Mouse (Mus musculus): ENCODE data around the gene Eno3. TPM values are rescaled to one million over a fixed set of nuclear protein-coding genes. Genes with fewer than 3 reads are reported as not detected.

Eno3 gene
- polyA plus RNA-seq, 1 experiment, result 15.3 TPM

DNA sequence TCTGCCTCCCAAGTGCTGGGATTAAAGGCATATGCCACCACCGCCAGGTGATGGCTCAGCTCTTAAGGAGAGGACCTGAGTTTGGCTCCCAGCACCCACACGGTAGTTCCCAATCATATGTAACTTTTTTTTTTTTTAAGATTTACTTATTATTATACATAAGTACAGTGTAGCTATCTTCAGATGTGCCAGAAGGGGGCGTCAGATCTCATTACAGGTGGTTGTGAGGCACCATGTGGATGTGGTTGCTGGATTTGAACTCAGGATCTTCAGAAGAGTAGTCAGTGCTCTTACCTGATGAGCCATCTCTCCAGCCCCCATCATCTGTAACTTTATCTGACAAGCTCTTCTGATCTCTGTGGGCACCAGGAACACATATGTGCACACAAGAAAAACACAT is 40.4 kb downstream of the Eno3 start:
- 77% methylated on average over 3 of the region's 3 CpGs for WGBS

DNA sequence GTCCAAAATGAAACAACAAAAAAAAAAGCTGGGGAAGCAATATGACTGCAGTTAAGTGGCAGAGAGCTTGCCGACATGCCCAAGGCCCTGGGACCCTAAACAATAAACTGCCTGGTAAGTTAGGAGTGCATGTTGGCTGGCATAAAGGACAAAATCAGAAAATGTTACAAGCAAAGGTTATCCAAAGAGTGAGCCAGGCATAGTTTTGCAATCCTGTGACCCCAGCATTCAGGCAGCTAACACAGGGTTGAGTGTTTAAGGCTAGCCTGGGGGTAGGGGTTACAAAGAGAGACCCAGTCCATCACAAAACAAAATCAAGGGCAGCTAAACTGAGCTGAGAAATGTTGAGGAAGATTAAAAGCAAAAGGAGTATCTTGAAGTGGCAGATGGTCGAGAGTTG is 42.0 kb downstream of the Eno3 start:
- Histone ChIP-seq H3K4me3 (ENCODE audit: extremely low read depth, insufficient read depth, insufficient read length) (no peak overlapping the region), H3K36me3 (ENCODE audit: control insufficient read depth, insufficient read depth, low read length) (0 out of 2 replicates have a peak, but pooled peaks cover 3% of the 10 kb centered on the region), H3K27ac (ENCODE audit: insufficient read depth, low read length) (no peak overlapping the region), H3K4me1 (ENCODE audit: control insufficient read depth, insufficient read depth, insufficient read length) (peaks cover 8% of the 10 kb centered on the region; the same call in 1 of the 2 replicates), H3K27me3 (ENCODE audit: control insufficient read depth, insufficient read depth, low read length) (no peaks in the 10 kb centered on the region)
- DNase-seq (ENCODE audit: low read depth in 1 of 2, low spot score in 2 of 2), result no peak
- 89% methylated on average over 2 of the region's 2 CpGs for WGBS
- TF ChIP-seq CTCF (IDR thresholded peaks at IDR 0.05; ENCODE audit: extremely low read depth, insufficient read depth, insufficient read length, insufficient replicate concordance), result no peak
- TF ChIP-seq POLR2A (IDR thresholded peaks at IDR 0.05; ENCODE audit: low read depth, low read length), result no peak

More for the DNA sequence above, 40.4 kb downstream of the Eno3 start:
- DNase-seq (ENCODE audit: low read depth in 1 of 2, low spot score in 2 of 2), result no peak
- Histone ChIP-seq H3K4me1 (ENCODE audit: control insufficient read depth, insufficient read depth, insufficient read length) (peaks cover 8% of the 10 kb centered on the region; the same call in 1 of the 2 replicates), H3K27ac (ENCODE audit: insufficient read depth, low read length) (no peak overlapping the region), H3K4me3 (ENCODE audit: extremely low read depth, insufficient read depth, insufficient read length) (no peak overlapping the region), H3K36me3 (ENCODE audit: control insufficient read depth, insufficient read depth, low read length) (no peaks in the 10 kb centered on the region), H3K27me3 (ENCODE audit: control insufficient read depth, insufficient read depth, low read length) (no peaks in the 10 kb centered on the region)
- no peak for TF ChIP-seq POLR2A (IDR thresholded peaks at IDR 0.05; ENCODE audit: low read depth, low read length)

DNA sequence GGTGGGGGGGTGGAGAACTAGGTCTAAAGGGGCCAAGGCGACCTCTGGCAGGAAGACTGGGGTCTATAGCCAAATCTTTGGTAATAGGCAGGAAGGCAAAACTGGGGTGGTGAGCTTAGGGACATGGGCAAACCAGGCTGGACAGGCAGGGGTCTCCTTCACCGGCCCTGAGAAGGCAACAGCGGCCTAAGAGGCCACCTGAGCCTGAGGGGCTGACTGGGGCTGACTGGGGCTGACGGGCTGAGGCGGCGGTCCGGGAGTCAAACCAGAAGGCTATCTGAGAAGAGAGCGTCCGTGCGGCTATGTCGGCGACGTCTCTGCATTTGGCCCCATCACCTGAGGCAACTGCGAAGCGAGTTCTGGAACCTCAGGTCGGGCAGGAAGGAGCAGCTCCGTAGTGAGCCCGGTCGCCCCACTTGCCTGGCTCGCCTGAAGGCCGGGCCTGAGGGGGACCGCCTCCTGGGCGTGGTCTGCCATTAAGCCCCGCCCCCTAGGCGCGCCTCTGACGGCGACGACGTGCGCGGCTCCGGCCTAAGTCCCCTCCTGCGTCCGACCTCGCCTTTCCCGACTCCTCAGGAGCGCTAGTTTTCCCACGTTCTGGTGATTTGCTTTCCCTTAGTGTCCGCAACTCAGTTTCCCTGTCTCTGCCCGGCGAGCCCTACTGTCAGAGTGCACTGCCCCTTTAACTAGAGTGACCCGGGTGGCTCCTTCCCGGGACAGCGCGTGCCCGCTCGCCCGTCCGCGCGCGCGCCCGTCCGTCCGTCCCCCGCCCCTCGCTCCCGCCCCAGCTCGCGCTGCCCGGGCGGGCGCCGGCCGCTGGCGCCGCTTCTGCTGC is 42.9 kb downstream of the Eno3 start, which contains the start of the genes Inca1 and Kif1c:
Gene Inca1, minus strand, starts transcription at position 434 of the 835 bp plus-strand sequence.
Gene Kif1c, plus strand, starts transcription at position 827 of the 835 bp plus-strand sequence.
- TF ChIP-seq POLR2A (IDR thresholded peaks at IDR 0.05; ENCODE audit: low read depth, low read length) (peak; percentile 84), CTCF (IDR thresholded peaks at IDR 0.05; ENCODE audit: extremely low read depth, insufficient read depth, insufficient read length, insufficient replicate concordance) (no peak)
- WGBS, result 3% methylated on average over 67 of the region's 69 CpGs
- DNase-seq (ENCODE audit: low read depth in 1 of 2, low spot score in 2 of 2), result peak; percentile 88 to 95
- H3K4me1 ChIP-seq (ENCODE audit: control insufficient read depth, insufficient read depth, insufficient read length), result peaks cover 8% of the 10 kb centered on the region; the same call in 1 of the 2 replicates
- H3K27me3 ChIP-seq (ENCODE audit: control insufficient read depth, insufficient read depth, low read length), result no peaks in the 10 kb centered on the region
- H3K27ac ChIP-seq (ENCODE audit: insufficient read depth, low read length), result peak within 1 kb of the TSS; percentile 93
- H3K36me3 ChIP-seq (ENCODE audit: control insufficient read depth, insufficient read depth, low read length), result peaks cover 7% of the 10 kb centered on the region; the same call in 1 of the 2 replicates
- peak within 1 kb of the TSS; percentile 78 for H3K4me3 ChIP-seq (ENCODE audit: extremely low read depth, insufficient read depth, insufficient read length)

DNA sequence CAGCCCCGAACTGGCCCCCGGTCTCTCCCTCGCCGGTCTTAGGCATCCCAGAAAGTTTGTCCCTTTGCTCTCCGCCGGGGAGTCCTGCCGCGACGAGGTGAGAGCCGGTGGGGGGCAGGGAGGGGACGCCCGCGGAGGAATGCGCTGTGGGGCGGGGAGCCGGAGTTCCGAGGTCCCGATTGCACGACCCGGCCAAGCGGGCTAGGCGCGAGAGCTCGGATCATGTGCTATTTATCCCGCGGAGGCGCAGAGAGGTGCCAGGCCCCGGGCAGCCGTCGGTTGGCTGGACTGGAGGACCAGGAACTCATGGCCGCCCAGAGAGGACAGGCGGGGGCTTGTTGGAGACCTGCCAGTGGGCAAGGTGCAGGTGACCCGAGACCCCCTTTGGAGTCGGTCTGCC is 43.6 kb downstream of the Eno3 start:
- TF ChIP-seq CTCF (IDR thresholded peaks at IDR 0.05; ENCODE audit: extremely low read depth, insufficient read depth, insufficient read length, insufficient replicate concordance), result no peak
- no peak for TF ChIP-seq POLR2A (IDR thresholded peaks at IDR 0.05; ENCODE audit: low read depth, low read length)
- peak in 1 of 2 experiments; percentile 53 for DNase-seq (ENCODE audit: low read depth in 1 of 2, low spot score in 2 of 2)
- Histone ChIP-seq H3K4me1 (ENCODE audit: control insufficient read depth, insufficient read depth, insufficient read length) (peaks cover 8% of the 10 kb centered on the region; the same call in 1 of the 2 replicates), H3K4me3 (ENCODE audit: extremely low read depth, insufficient read depth, insufficient read length) (peak overlapping the region; percentile 78), H3K27ac (ENCODE audit: insufficient read depth, low read length) (peak overlapping the region; percentile 35; the same call in 1 of the 2 replicates), H3K36me3 (ENCODE audit: control insufficient read depth, insufficient read depth, low read length) (peaks cover 12% of the 10 kb centered on the region), H3K27me3 (ENCODE audit: control insufficient read depth, insufficient read depth, low read length) (no peaks in the 10 kb centered on the region)
- WGBS, result under 1% methylated on average over 34 of the region's 34 CpGs

- H3K27ac ChIP-seq (ENCODE audit: insufficient read depth, low read length), result no peak overlapping the region
- no peak for DNase-seq (ENCODE audit: low read depth in 1 of 2, low spot score in 2 of 2)
- 59% methylated on average over 10 of the region's 10 CpGs for WGBS
- peaks cover 8% of the 10 kb centered on the region; the same call in 1 of the 2 replicates for H3K4me1 ChIP-seq (ENCODE audit: control insufficient read depth, insufficient read depth, insufficient read length)
- H3K36me3 ChIP-seq (ENCODE audit: control insufficient read depth, insufficient read depth, low read length), result peaks cover 17% of the 10 kb centered on the region
- peak overlapping the region; percentile 78; the same call in 1 of the 2 replicates for H3K4me3 ChIP-seq (ENCODE audit: extremely low read depth, insufficient read depth, insufficient read length)
- no peaks in the 10 kb centered on the region for H3K27me3 ChIP-seq (ENCODE audit: control insufficient read depth, insufficient read depth, low read length)
- no peak for TF ChIP-seq POLR2A (IDR thresholded peaks at IDR 0.05; ENCODE audit: low read depth, low read length)
- TF ChIP-seq CTCF (IDR thresholded peaks at IDR 0.05; ENCODE audit: extremely low read depth, insufficient read depth, insufficient read length, insufficient replicate concordance), result no peak
These were observed 44.4 kb downstream of the Eno3 start for GRCm38 (mm10) chr11:70701221-70701955.

GRCm38 (mm10) chr11:70701984-70702733 is 45.2 kb downstream of the Eno3 start:
- DNase-seq (ENCODE audit: low read depth in 1 of 2, low spot score in 2 of 2), result no peak
- no peak overlapping the region for H3K4me3 ChIP-seq (ENCODE audit: extremely low read depth, insufficient read depth, insufficient read length)
- 90% methylated on average over 6 of the region's 6 CpGs for WGBS
- no peaks in the 10 kb centered on the region for H3K27me3 ChIP-seq (ENCODE audit: control insufficient read depth, insufficient read depth, low read length)
- TF ChIP-seq POLR2A (IDR thresholded peaks at IDR 0.05; ENCODE audit: low read depth, low read length) (no peak), CTCF (IDR thresholded peaks at IDR 0.05; ENCODE audit: extremely low read depth, insufficient read depth, insufficient read length, insufficient replicate concordance) (no peak)
- peaks cover 21% of the 10 kb centered on the region for H3K36me3 ChIP-seq (ENCODE audit: control insufficient read depth, insufficient read depth, low read length)
- no peak overlapping the region for H3K27ac ChIP-seq (ENCODE audit: insufficient read depth, low read length)
- peaks cover 8% of the 10 kb centered on the region; the same call in 1 of the 2 replicates for H3K4me1 ChIP-seq (ENCODE audit: control insufficient read depth, insufficient read depth, insufficient read length)

All from spleen, adult 2 months (tissue).